Mouse (Mus musculus): ENCODE data around the gene Lman2l.

GRCm38 (mm10) chr1:36467446-36467845 is 22.4 kb upstream of the Lman2l start:
- TF ChIP-seq GATA1 (IDR thresholded peaks at IDR 0.05; ENCODE audit: borderline replicate concordance, low read length), result no peak
- no peak for TF ChIP-seq FLI1 (IDR thresholded peaks at IDR 0.05; ENCODE audit: low read length)

Data from megakaryocyte, embryonic 14.5 days (primary cell).